Mouse (Mus musculus): ENCODE results near the gene Vmn1r236. TPM values are rescaled to one million over a fixed set of nuclear protein-coding genes. Genes with fewer than 3 reads are reported as not detected.

The Vmn1r236 gene
- not detected for polyA plus RNA-seq (2012; fragmentation: generic; extraction: Trizol)
- long read RNA-seq, experiment 1 = 0 reads
- long read RNA-seq, experiment 2 = 0 reads

GRCm38 (mm10) chr17:21282642-21283041 lies at the start of gene Vmn1r236:
Vmn1r236 (plus strand) TSS chr17:21282942.
- H3K4me3 ChIP-seq (ENCODE audit: insufficient read depth, poor library complexity, severe bottlenecking) = no peak within 1 kb of the TSS
- H3K27me3 ChIP-seq (ENCODE audit: control insufficient read depth, insufficient read depth, insufficient read length) = no peaks in the 10 kb centered on the region
- H3K36me3 ChIP-seq (ENCODE audit: control insufficient read depth, insufficient read depth) = no peaks in the 10 kb centered on the region
- no peaks in the 10 kb centered on the region for H3K79me2 ChIP-seq (ENCODE audit: control insufficient read depth, insufficient read depth)
- no peaks in the 10 kb centered on the region for H3K79me3 ChIP-seq (ENCODE audit: low read depth)
- no peak for TF ChIP-seq CTCF (IDR thresholded peaks at IDR 0.05; ENCODE audit: control insufficient read depth, insufficient read depth, insufficient read length)
- no peak for TF ChIP-seq MYOD1 (IDR thresholded peaks at IDR 0.05; ENCODE audit: control insufficient read depth, insufficient read length, low read depth)
- no peak for TF ChIP-seq CEBPB (IDR thresholded peaks at IDR 0.05; ENCODE audit: low read depth)
- no peak for TF ChIP-seq MYOG (IDR thresholded peaks at IDR 0.05; ENCODE audit: control insufficient read depth, extremely low read depth, insufficient read length)
- TF ChIP-seq USF1 (IDR thresholded peaks at IDR 0.05; ENCODE audit: low read depth) = no peak
- no peak for TF ChIP-seq MAX (IDR thresholded peaks at IDR 0.05)
- TF ChIP-seq FOSL1 (IDR thresholded peaks at IDR 0.05; ENCODE audit: insufficient read depth, low read length, poor library complexity, severe bottlenecking) = no peak
- no peak within 1 kb of the TSS for H3ac ChIP-seq (ENCODE audit: control insufficient read depth, insufficient read length, low read depth)

DNA sequence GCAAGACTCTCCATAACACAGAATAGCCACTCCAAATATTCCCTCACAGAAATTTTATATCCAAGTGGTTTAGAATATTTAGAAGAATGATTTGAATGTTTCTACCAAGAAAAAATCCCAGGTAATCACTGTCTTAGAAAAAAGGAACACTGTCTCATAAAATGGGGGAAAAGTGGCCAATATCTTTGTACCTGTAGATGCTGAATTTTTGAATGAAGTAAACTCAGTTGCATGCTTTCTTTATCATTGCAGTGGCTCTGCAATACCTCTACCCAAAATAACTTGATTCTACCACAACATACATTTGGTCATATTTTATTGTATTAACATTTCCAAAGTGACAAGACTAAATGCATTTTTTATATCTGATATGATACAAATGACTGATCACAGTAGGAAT lies 26.6 kb upstream of the Vmn1r236 start, which contains the start of gene Vmn1r235:
TSS of gene Vmn1r235 (plus strand) at position 301 of the 400 bp plus-strand sequence.
- Histone ChIP-seq H3K79me3 (ENCODE audit: low read depth) (no peaks in the 10 kb centered on the region), H3K79me2 (ENCODE audit: control insufficient read depth, insufficient read depth) (no peaks in the 10 kb centered on the region), H3ac (ENCODE audit: control insufficient read depth, insufficient read length, low read depth) (no peak within 1 kb of the TSS), H3K36me3 (ENCODE audit: control insufficient read depth, insufficient read depth) (no peaks in the 10 kb centered on the region), H3K27me3 (ENCODE audit: control insufficient read depth, insufficient read depth, insufficient read length) (no peaks in the 10 kb centered on the region), H3K4me3 (ENCODE audit: insufficient read depth, poor library complexity, severe bottlenecking) (no peak within 1 kb of the TSS)
- TF ChIP-seq MYOD1 (IDR thresholded peaks at IDR 0.05; ENCODE audit: control insufficient read depth, insufficient read length, low read depth) = no peak
- no peak for TF ChIP-seq FOSL1 (IDR thresholded peaks at IDR 0.05; ENCODE audit: insufficient read depth, low read length, poor library complexity, severe bottlenecking)
- no peak for TF ChIP-seq CEBPB (IDR thresholded peaks at IDR 0.05; ENCODE audit: low read depth)
- TF ChIP-seq USF1 (IDR thresholded peaks at IDR 0.05; ENCODE audit: low read depth) = no peak

DNA sequence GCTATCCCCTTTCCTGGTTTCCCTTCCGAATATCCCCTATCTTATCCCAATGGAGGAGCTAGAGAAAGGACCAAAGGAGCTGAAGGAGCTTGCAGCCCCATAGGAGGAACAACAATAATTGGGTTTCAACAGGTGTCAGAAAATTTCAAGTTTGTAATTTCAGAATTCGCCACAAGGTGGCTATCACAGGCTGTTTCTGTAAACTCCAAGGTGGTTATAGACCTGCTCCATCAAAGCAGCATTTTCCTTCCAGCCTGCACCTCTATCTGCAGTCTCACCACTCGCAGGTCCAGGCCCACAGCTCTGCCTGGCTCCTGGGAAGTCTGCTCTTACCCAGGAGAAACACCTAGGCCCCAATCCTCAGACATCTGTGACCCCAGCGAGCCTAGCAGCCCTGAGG lies 10.6 kb upstream of the Vmn1r236 start:
- no peaks in the 10 kb centered on the region for H3K36me3 ChIP-seq (ENCODE audit: control insufficient read depth, insufficient read depth)
- no peaks in the 10 kb centered on the region for H3K27me3 ChIP-seq (ENCODE audit: control insufficient read depth, insufficient read depth, insufficient read length)
- H3ac ChIP-seq (ENCODE audit: control insufficient read depth, insufficient read length, low read depth) = no peak overlapping the region
- H3K4me3 ChIP-seq (ENCODE audit: insufficient read depth, poor library complexity, severe bottlenecking) = no peak overlapping the region
- no peaks in the 10 kb centered on the region for H3K79me2 ChIP-seq (ENCODE audit: control insufficient read depth, insufficient read depth)
- no peak for TF ChIP-seq MYOG (IDR thresholded peaks at IDR 0.05; ENCODE audit: control insufficient read depth, extremely low read depth, insufficient read length)
- H3K79me3 ChIP-seq (ENCODE audit: low read depth) = no peaks in the 10 kb centered on the region

- Histone ChIP-seq H3K79me2 (ENCODE audit: control insufficient read depth, insufficient read depth) (no peaks in the 10 kb centered on the region), H3K27me3 (ENCODE audit: control insufficient read depth, insufficient read depth, insufficient read length) (no peaks in the 10 kb centered on the region), H3K79me3 (ENCODE audit: low read depth) (no peaks in the 10 kb centered on the region), H3ac (ENCODE audit: control insufficient read depth, insufficient read length, low read depth) (no peak overlapping the region), H3K36me3 (ENCODE audit: control insufficient read depth, insufficient read depth) (no peaks in the 10 kb centered on the region), H3K4me3 (ENCODE audit: insufficient read depth, poor library complexity, severe bottlenecking) (no peak overlapping the region)
- no peak for TF ChIP-seq FOSL1 (IDR thresholded peaks at IDR 0.05; ENCODE audit: insufficient read depth, low read length, poor library complexity, severe bottlenecking)
- no peak for TF ChIP-seq MYOD1 (IDR thresholded peaks at IDR 0.05; ENCODE audit: control insufficient read depth, insufficient read length, low read depth)
- no peak for TF ChIP-seq USF1 (IDR thresholded peaks at IDR 0.05; ENCODE audit: low read depth)
- no peak for TF ChIP-seq CTCF (IDR thresholded peaks at IDR 0.05; ENCODE audit: control insufficient read depth, insufficient read depth, insufficient read length)
- TF ChIP-seq MAX (IDR thresholded peaks at IDR 0.05) = no peak
- TF ChIP-seq MYOG (IDR thresholded peaks at IDR 0.05; ENCODE audit: control insufficient read depth, extremely low read depth, insufficient read length) = no peak
- no peak for TF ChIP-seq CEBPB (IDR thresholded peaks at IDR 0.05; ENCODE audit: low read depth)
Observed at GRCm38 (mm10) chr17:21284395-21284794, 1.7 kb downstream of the Vmn1r236 start.

DNA sequence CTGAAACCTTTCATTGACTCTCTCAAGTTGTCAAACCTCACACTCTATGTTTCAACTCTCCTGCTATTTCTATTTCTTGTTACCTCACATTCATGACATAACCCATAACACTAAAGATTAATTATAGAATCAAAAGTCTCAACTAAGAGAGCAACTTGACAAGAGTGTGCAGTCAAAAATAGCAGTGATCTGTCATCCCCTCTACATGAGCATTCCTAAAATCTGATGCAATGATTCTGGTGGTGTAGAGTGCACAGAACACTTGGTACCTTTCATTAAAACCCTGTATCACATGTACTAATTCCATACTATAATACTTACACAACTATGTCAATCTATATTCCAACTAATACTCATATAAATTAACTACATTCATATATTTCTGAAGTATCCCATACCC lies 7.0 kb downstream of the Vmn1r236 start:
- no peak overlapping the region for H3K4me3 ChIP-seq (ENCODE audit: insufficient read depth, poor library complexity, severe bottlenecking)
- H3ac ChIP-seq (ENCODE audit: control insufficient read depth, insufficient read length, low read depth) = no peak overlapping the region
- H3K27me3 ChIP-seq (ENCODE audit: control insufficient read depth, insufficient read depth, insufficient read length) = no peaks in the 10 kb centered on the region
- H3K36me3 ChIP-seq (ENCODE audit: control insufficient read depth, insufficient read depth) = no peaks in the 10 kb centered on the region
- H3K79me2 ChIP-seq (ENCODE audit: control insufficient read depth, insufficient read depth) = no peaks in the 10 kb centered on the region
- no peak for TF ChIP-seq CTCF (IDR thresholded peaks at IDR 0.05; ENCODE audit: control insufficient read depth, insufficient read depth, insufficient read length)
- TF ChIP-seq CEBPB (IDR thresholded peaks at IDR 0.05; ENCODE audit: low read depth) = no peak
- TF ChIP-seq USF1 (IDR thresholded peaks at IDR 0.05; ENCODE audit: low read depth) = no peak
- H3K79me3 ChIP-seq (ENCODE audit: low read depth) = no peaks in the 10 kb centered on the region

- Histone ChIP-seq H3K79me2 (ENCODE audit: control insufficient read depth, insufficient read depth) (no peaks in the 10 kb centered on the region), H3K4me3 (ENCODE audit: insufficient read depth, poor library complexity, severe bottlenecking) (no peak within 1 kb of the TSS), H3K79me3 (ENCODE audit: low read depth) (no peaks in the 10 kb centered on the region), H3K27me3 (ENCODE audit: control insufficient read depth, insufficient read depth, insufficient read length) (no peaks in the 10 kb centered on the region), H3ac (ENCODE audit: control insufficient read depth, insufficient read length, low read depth) (no peak within 1 kb of the TSS), H3K36me3 (ENCODE audit: control insufficient read depth, insufficient read depth) (no peaks in the 10 kb centered on the region)
- TF ChIP-seq MYOG (IDR thresholded peaks at IDR 0.05; ENCODE audit: control insufficient read depth, extremely low read depth, insufficient read length) = no peak
- no peak for TF ChIP-seq CEBPB (IDR thresholded peaks at IDR 0.05; ENCODE audit: low read depth)
- TF ChIP-seq MAX (IDR thresholded peaks at IDR 0.05) = no peak
- TF ChIP-seq USF1 (IDR thresholded peaks at IDR 0.05; ENCODE audit: low read depth) = no peak
- TF ChIP-seq MYOD1 (IDR thresholded peaks at IDR 0.05; ENCODE audit: control insufficient read depth, insufficient read length, low read depth) = no peak
- no peak for TF ChIP-seq FOSL1 (IDR thresholded peaks at IDR 0.05; ENCODE audit: insufficient read depth, low read length, poor library complexity, severe bottlenecking)
- TF ChIP-seq CTCF (IDR thresholded peaks at IDR 0.05; ENCODE audit: control insufficient read depth, insufficient read depth, insufficient read length) = no peak
Observed at GRCm38 (mm10) chr17:21311565-21311964, 28.8 kb downstream of the Vmn1r236 start, which contains the start of gene Vmn1r237. Vmn1r237 (plus strand) TSS chr17:21311865.

Small RNA genes within 50 kb of the gene (microRNA-seq; reads per million reads assigned to microRNA genes)
- gene Gm26384 (ENCODE audit: borderline microRNAs expressed) = not detected

Other genes with a start within 250 kb of the Vmn1r236 start
- not detected for gene Vmn1r234, start 56.9 kb upstream of the Vmn1r236 start, polyA plus RNA-seq (2012; fragmentation: generic; extraction: Trizol)
- gene Vmn1r235, start 26.5 kb upstream of the Vmn1r236 start, polyA plus RNA-seq (2012; fragmentation: generic; extraction: Trizol) = not detected
- gene Vmn1r237, start 28.9 kb downstream of the Vmn1r236 start, polyA plus RNA-seq (2012; fragmentation: generic; extraction: Trizol) = not detected
- 0.06 TPM for gene Zfp677, start 100.8 kb downstream of the Vmn1r236 start, polyA plus RNA-seq (2012; fragmentation: generic; extraction: Trizol)
- 0.97 TPM for gene Zfp54, start 140.3 kb downstream of the Vmn1r236 start, polyA plus RNA-seq (2012; fragmentation: generic; extraction: Trizol)
- gene Zfp51, start 167.4 kb downstream of the Vmn1r236 start, polyA plus RNA-seq (2012; fragmentation: generic; extraction: Trizol) = 1.6 TPM
- 2.0 TPM for gene Zfp53, start 206.1 kb downstream of the Vmn1r236 start, polyA plus RNA-seq (2012; fragmentation: generic; extraction: Trizol)